Mouse (Mus musculus): ENCODE measurements around the gene Tspan14.

Tspan14 gene

DNA sequence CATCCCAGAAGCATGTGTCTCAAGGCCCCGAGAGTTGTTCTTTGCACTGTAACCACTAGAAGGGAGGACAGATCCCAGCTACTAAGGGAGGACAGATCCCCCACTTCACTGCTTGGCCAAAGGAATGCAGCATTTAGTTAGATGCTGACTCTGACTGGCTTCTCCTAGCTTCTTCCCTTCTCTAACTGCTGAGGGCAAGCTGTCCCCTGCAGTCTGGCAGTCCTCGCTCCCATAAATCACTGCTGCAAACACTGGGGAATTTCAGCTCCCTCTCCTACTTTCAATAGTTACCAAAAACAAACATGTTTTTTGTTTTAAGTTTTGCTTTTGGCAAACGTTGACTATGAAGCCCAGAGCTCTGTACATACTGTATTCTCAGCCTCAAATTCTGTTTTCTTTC is 96.0 kb downstream of the Tspan14 start:
- DNase-seq: no peak

DNA sequence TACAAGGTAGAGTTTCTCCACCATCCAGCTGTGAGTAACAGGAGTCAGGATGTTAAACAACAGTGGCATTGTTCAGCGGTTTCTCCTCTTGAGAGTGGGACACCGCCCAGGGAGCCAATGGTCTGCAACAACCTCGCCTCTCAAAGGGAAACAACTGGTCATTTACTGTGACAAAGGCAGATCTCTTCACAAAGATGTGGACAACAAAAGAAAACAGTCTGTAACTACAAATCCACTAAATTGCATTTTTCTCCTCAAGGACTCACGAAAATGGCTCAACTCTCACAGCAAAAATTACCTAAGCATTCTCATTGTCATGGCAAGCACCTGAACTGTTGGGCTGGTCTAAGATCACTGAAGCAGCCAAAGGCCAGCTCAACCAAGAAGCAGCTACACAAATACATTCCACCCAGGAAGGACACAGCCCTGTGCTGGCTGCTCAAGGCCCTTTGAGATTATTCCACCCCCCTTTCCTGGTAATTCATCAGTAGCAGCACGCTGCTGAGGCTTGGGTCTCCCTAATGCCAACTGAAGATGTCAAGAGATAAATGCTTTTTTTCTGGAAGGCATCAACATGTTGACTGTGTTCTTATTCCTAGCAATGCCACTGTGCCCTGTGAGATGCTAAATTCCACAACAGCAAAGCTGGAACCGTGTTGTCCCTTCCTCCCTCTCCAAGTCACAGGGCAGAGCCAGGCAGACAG is 101.6 kb downstream of the Tspan14 start:
- DNase-seq: no peak

DNA sequence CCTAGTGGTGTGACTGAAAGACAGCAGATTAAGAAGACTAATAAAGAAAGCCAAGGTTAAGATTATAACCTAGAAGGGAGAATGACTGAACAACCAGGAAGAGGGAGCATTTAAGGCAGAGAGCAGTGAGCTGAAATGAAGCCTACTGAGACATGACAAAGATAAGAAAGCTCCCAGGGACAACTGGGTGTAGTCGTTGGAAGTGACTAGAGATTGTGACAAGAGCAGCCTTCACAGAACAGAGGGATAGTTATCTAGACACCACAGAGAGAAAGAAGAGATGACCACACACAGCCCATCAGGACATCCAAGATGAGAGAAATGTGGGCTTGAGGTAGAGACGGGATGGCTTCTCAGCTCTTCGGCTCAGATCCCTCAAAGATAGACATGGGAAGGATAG is 102.9 kb downstream of the Tspan14 start:
- DNase-seq: no peak

DNA sequence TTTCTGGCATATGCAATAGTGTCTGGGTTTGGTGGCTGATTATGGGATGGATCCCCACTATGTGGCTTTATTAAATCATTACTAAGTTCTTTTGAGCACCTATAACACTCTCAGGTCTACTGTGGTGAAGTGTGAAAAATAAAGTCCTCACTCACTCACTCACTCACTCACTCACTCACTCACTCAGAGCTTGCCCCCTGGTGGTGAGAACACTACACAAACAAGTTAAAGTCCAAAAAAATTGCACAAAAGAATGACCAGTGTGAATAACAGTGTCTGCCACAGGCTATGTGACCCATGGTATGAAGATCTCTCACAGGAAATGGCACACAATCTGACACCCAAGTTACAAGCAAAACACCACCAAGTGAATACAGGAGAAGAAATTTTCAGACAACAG is 103.6 kb downstream of the Tspan14 start:
- no peak for DNase-seq
